In genomic region chr1:132334178-132334801, GRCm38 (mm10) we compare ENCODE assay signal across 8 mouse cellular contexts. TPM values are rescaled to one million over a fixed set of nuclear protein-coding genes. Genes with fewer than 3 reads are reported as not detected.
DNase-seq lines count a peak whose midpoint lies in the region; ATAC-seq lines count a peak whose summit lies in the region.

No protein-coding gene starts in this region.

- H3K9ac ChIP-seq in kidney, embryonic 16.5 days (replicated peaks; ENCODE audit: low read length): peak overlapping the region; percentile 12; the same call in 1 of the 2 replicates
- H3K9ac ChIP-seq in embryonic facial prominence, embryonic 14.5 days (ENCODE audit: low read depth, low read length): no peak overlapping the region
- no peak overlapping the region for H3K9ac ChIP-seq in intestine, embryonic 15.5 days
- no peak overlapping the region for H3K9ac ChIP-seq in midbrain, embryonic 16.5 days (ENCODE audit: low read depth, low read length)

- H3K27ac ChIP-seq in kidney, embryonic 16.5 days (ENCODE audit: low read length): peak overlapping the region; percentile 89
- no peak overlapping the region; the same call in 1 of the 2 replicates for H3K27ac ChIP-seq in embryonic facial prominence, embryonic 14.5 days (replicated peaks; ENCODE audit: low read depth, low read length)
- peak overlapping the region; percentile 48; the same call in 1 of the 2 replicates for H3K27ac ChIP-seq in intestine, embryonic 15.5 days
- peak overlapping the region; percentile 30 for H3K27ac ChIP-seq in midbrain, embryonic 16.5 days (ENCODE audit: low read length)

- WGBS in kidney, embryonic 16.5 days: 22% methylated on average over 6 of the region's 6 CpGs
- 23% methylated on average over 6 of the region's 6 CpGs for WGBS in embryonic facial prominence, embryonic 14.5 days
- 31% methylated on average over 6 of the region's 6 CpGs for WGBS in intestine, embryonic 15.5 days
- WGBS in midbrain, embryonic 16.5 days: 20% methylated on average over 6 of the region's 6 CpGs

- no peaks in the 10 kb centered on the region; the same call in 1 of the 2 replicates for H3K36me3 ChIP-seq in kidney, embryonic 16.5 days (ENCODE audit: insufficient read depth, low read length)
- H3K36me3 ChIP-seq in embryonic facial prominence, embryonic 14.5 days (ENCODE audit: control insufficient read depth, insufficient read depth, low read length): no peaks in the 10 kb centered on the region
- H3K36me3 ChIP-seq in intestine, embryonic 15.5 days: 0 out of 2 replicates have a peak, but pooled peaks cover 2% of the 10 kb centered on the region
- H3K36me3 ChIP-seq in midbrain, embryonic 16.5 days (ENCODE audit: control insufficient read depth, insufficient read depth, low read length): peaks cover 4% of the 10 kb centered on the region; the same call in 1 of the 2 replicates

- no peak overlapping the region for H3K4me2 ChIP-seq in kidney, embryonic 16.5 days (replicated peaks; ENCODE audit: low read depth, low read length)
- no peak overlapping the region for H3K4me2 ChIP-seq in embryonic facial prominence, embryonic 14.5 days (ENCODE audit: low read depth, low read length)
- no peak overlapping the region for H3K4me2 ChIP-seq in intestine, embryonic 15.5 days (replicated peaks)
- no peak overlapping the region for H3K4me2 ChIP-seq in midbrain, embryonic 16.5 days (ENCODE audit: low read length)

- no peak overlapping the region for H3K4me3 ChIP-seq in kidney, embryonic 16.5 days (ENCODE audit: low read length)
- no peak overlapping the region for H3K4me3 ChIP-seq in embryonic facial prominence, embryonic 14.5 days (ENCODE audit: low read depth, low read length)
- no peak overlapping the region for H3K4me3 ChIP-seq in intestine, embryonic 15.5 days (replicated peaks)
- H3K4me3 ChIP-seq in midbrain, embryonic 16.5 days (ENCODE audit: low read depth, low read length): no peak overlapping the region

- no peaks in the 10 kb centered on the region for H3K9me3 ChIP-seq in kidney, embryonic 16.5 days (ENCODE audit: low read length)
- H3K9me3 ChIP-seq in embryonic facial prominence, embryonic 14.5 days (ENCODE audit: control insufficient read depth, low read length): no peaks in the 10 kb centered on the region
- no peaks in the 10 kb centered on the region for H3K9me3 ChIP-seq in intestine, embryonic 15.5 days
- H3K9me3 ChIP-seq in midbrain, embryonic 16.5 days (replicated peaks; ENCODE audit: control insufficient read depth, low read length, poor library complexity, severe bottlenecking): no peaks in the 10 kb centered on the region

- ATAC-seq in kidney, embryonic 16.5 days (ENCODE audit: low FRiP score, low TSS enrichment): no peak; the same call in 1 of the 2 replicates
- ATAC-seq in embryonic facial prominence, embryonic 14.5 days (ENCODE audit: low read depth): 0 out of 2 replicates have a peak, but pooled peaks have one; percentile 13
- ATAC-seq in intestine, embryonic 15.5 days: no peak
- no peak for ATAC-seq in midbrain, embryonic 16.5 days

- peaks cover 56% of the 10 kb centered on the region for H3K4me1 ChIP-seq in kidney, embryonic 16.5 days (ENCODE audit: insufficient read depth, low read length)
- H3K4me1 ChIP-seq in embryonic facial prominence, embryonic 14.5 days (ENCODE audit: control insufficient read depth, insufficient read depth, low read length): peaks cover 23% of the 10 kb centered on the region
- H3K4me1 ChIP-seq in intestine, embryonic 15.5 days (replicated peaks): peaks cover 17% of the 10 kb centered on the region
- peaks cover 23% of the 10 kb centered on the region for H3K4me1 ChIP-seq in midbrain, embryonic 16.5 days (ENCODE audit: control insufficient read depth, insufficient read depth, low read length)

- DNase-seq in kidney, postnatal 14 days: no peak
- DNase-seq in embryonic facial prominence, embryonic 14.5 days (ENCODE audit: low spot score): no peak
- DNase-seq in adrenal gland, postnatal 25 days: no peak
- DNase-seq in cerebellum, adult 9-11 months: no peak
- no peak for DNase-seq in right cerebral cortex, adult 18-20 months

- no peaks in the 10 kb centered on the region for H3K27me3 ChIP-seq in kidney, embryonic 16.5 days (ENCODE audit: insufficient read depth, low read length)
- H3K27me3 ChIP-seq in embryonic facial prominence, embryonic 14.5 days (replicated peaks; ENCODE audit: control insufficient read depth, insufficient read depth, low read length): no peaks in the 10 kb centered on the region
- H3K27me3 ChIP-seq in intestine, embryonic 15.5 days (replicated peaks): no peaks in the 10 kb centered on the region
- no peaks in the 10 kb centered on the region for H3K27me3 ChIP-seq in midbrain, embryonic 16.5 days (ENCODE audit: control insufficient read depth, insufficient read depth, low read depth, low read length)

RNA-seq across cellular contexts. Expression of gene Nuak2, which starts 18.4 kb away (rescaled TPM):
- polyA plus RNA-seq in kidney, embryonic 16.5 days (2015; fragmentation: Nextera tagmentation; extraction: Ambion mirVana): 4.3 and 5.5 TPM in 2 replicates
- polyA plus RNA-seq in embryonic facial prominence, embryonic 14.5 days (2014; fragmentation: Nextera tagmentation; extraction: Ambion mirVana): 5.2 and 6.1 TPM in 2 replicates
- polyA plus RNA-seq in intestine, embryonic 15.5 days (2015; fragmentation: Nextera tagmentation; extraction: Ambion mirVana): 4.7 and 5.5 TPM in 2 replicates
- polyA plus RNA-seq in midbrain, embryonic 16.5 days (2015; fragmentation: Nextera tagmentation; extraction: Ambion mirVana): 19.8 and 22.0 TPM in 2 replicates
- 2.4 and 4.8 TPM in 2 replicates for total RNA-seq in adrenal gland, postnatal 25 days (2021)

RNA-seq across cellular contexts. Expression of gene Klhdc8a, which starts 35.9 kb away (rescaled TPM):
- 1.8 and 2.1 TPM in 2 replicates for polyA plus RNA-seq in kidney, embryonic 16.5 days (2015; fragmentation: Nextera tagmentation; extraction: Ambion mirVana)
- 0.52 and 0.70 TPM in 2 replicates for polyA plus RNA-seq in embryonic facial prominence, embryonic 14.5 days (2014; fragmentation: Nextera tagmentation; extraction: Ambion mirVana)
- 0.23 and 0.49 TPM in 2 replicates for polyA plus RNA-seq in intestine, embryonic 15.5 days (2015; fragmentation: Nextera tagmentation; extraction: Ambion mirVana)
- polyA plus RNA-seq in midbrain, embryonic 16.5 days (2015; fragmentation: Nextera tagmentation; extraction: Ambion mirVana): 8.3 and 10.8 TPM in 2 replicates
- total RNA-seq in adrenal gland, postnatal 25 days (2021): 116 and 153 TPM in 2 replicates

RNA-seq across cellular contexts. Expression of gene Tmcc2, which starts 56.8 kb away (rescaled TPM):
- 8.3 and 8.6 TPM in 2 replicates for polyA plus RNA-seq in kidney, embryonic 16.5 days (2015; fragmentation: Nextera tagmentation; extraction: Ambion mirVana)
- 10.2 and 11.6 TPM in 2 replicates for polyA plus RNA-seq in embryonic facial prominence, embryonic 14.5 days (2014; fragmentation: Nextera tagmentation; extraction: Ambion mirVana)
- polyA plus RNA-seq in intestine, embryonic 15.5 days (2015; fragmentation: Nextera tagmentation; extraction: Ambion mirVana): 11.4 and 15.5 TPM in 2 replicates
- polyA plus RNA-seq in midbrain, embryonic 16.5 days (2015; fragmentation: Nextera tagmentation; extraction: Ambion mirVana): 33.3 and 38.1 TPM in 2 replicates
- 8.4 and 8.6 TPM in 2 replicates for total RNA-seq in adrenal gland, postnatal 25 days (2021)
